Mouse (Mus musculus): Measurements from ENCODE around the gene Nmrk1. TPM values are rescaled to one million over a fixed set of nuclear protein-coding genes. Genes with fewer than 3 reads are reported as not detected.

The Nmrk1 gene
- polyA plus RNA-seq, 1 experiment from 2014 or later, result 4.7 TPM

- no peak overlapping the region for H3K4me3 ChIP-seq (ENCODE audit: low read depth, low read length)
- H3K27me3 ChIP-seq (replicated peaks; ENCODE audit: control insufficient read depth, insufficient read depth, low read length), result no peaks in the 10 kb centered on the region
- H3K27ac ChIP-seq (ENCODE audit: low read depth, low read length), result no peak overlapping the region
- no peak overlapping the region for H3K4me2 ChIP-seq (replicated peaks; ENCODE audit: low read depth)
- ATAC-seq, result no peak
- H3K9ac ChIP-seq (ENCODE audit: low read depth, low read length), result no peak overlapping the region
- 69% methylated on average over 1 of the region's 1 CpGs for WGBS
- TF ChIP-seq CTCF (IDR thresholded peaks at IDR 0.05; ENCODE audit: low read depth), result no peak
- H3K36me3 ChIP-seq (ENCODE audit: control insufficient read depth, insufficient read depth), result 0 out of 2 replicates have a peak, but pooled peaks cover 8% of the 10 kb centered on the region
- no peaks in the 10 kb centered on the region for H3K4me1 ChIP-seq (replicated peaks; ENCODE audit: control insufficient read depth, insufficient read depth, low read length)
- H3K9me3 ChIP-seq (ENCODE audit: control insufficient read depth), result no peaks in the 10 kb centered on the region
Measured at GRCm38 (mm10) chr19:18695552-18695951, 63.8 kb downstream of the Nmrk1 start.

Other genes starting within 250 kb of the Nmrk1 start
- 140 and 143 TPM in 2 replicates for gene Ostf1, start 127 bp upstream of the Nmrk1 start, polyA plus RNA-seq (2015; fragmentation: Nextera tagmentation; extraction: Ambion mirVana)
- 14.5 and 15.5 TPM in 2 replicates for gene Carnmt1, start 38.8 kb downstream of the Nmrk1 start, polyA plus RNA-seq (2015; fragmentation: Nextera tagmentation; extraction: Ambion mirVana)
- 11.2 and 11.3 TPM in 2 replicates for gene D030056L22Rik, start 81.2 kb downstream of the Nmrk1 start, polyA plus RNA-seq (2015; fragmentation: Nextera tagmentation; extraction: Ambion mirVana)
- gene Trpm6, start 118.0 kb downstream of the Nmrk1 start, polyA plus RNA-seq (2015; fragmentation: Nextera tagmentation; extraction: Ambion mirVana), result 0.07 and 0.08 TPM in 2 replicates

All from intestine, postnatal 0 days (tissue).